Mouse (Mus musculus) lung, adult 2 months (tissue): ENCODE data around the gene Cntnap5c. TPM values are rescaled to one million over a fixed set of nuclear protein-coding genes. Genes with fewer than 3 reads are reported as not detected.
"Not testable (repeated sequence)": the region's sequence is repeated elsewhere in the genome, so short reads cannot be mapped to it uniquely, and the experiment has no call there.

Experiments used
- DNase-seq: peaks from one replicate; pipeline ENCODE4 v3.0.0; 2022
- H3K4me1 ChIP-seq: fragments of 200-500 bp; 2 replicates; pipeline ENCODE4 v1.6.1; 2011; ENCODE audit warnings: low read length; ENCODE audit not compliant: control insufficient read depth, insufficient read depth
- H3K4me3 ChIP-seq: fragments of 200-500 bp; replicated peaks from 2 replicates; pipeline ENCODE3; 2011; ENCODE audit warnings: low read depth, mild to moderate bottlenecking, control low read depth, low read length; ENCODE audit errors: extremely low read depth
- CTCF ChIP-seq: fragments of 200-500 bp; IDR thresholded peaks from 2 replicates; pipeline ENCODE4 v1.5.1; 2011; ENCODE audit warnings: mild to moderate bottlenecking, low read length, control low read depth; ENCODE audit not compliant: insufficient read depth
- POLR2A ChIP-seq: fragments of 200-500 bp; IDR thresholded peaks from 2 replicates; pipeline ENCODE4 v1.6.1; 2011; ENCODE audit warnings: low read depth, mild to moderate bottlenecking, control low read depth, low read length, borderline replicate concordance; ENCODE audit errors: extremely low read depth
- WGBS: fragments of 180-500 bp; shearing (Covaris S2); methylation state at CpG from one replicate; pipeline ENCODE4 v1.1.7; 2018; 5-methylcytosine and 5-hydroxymethylcytosine counted together
- polyA plus RNA-seq: library from polyadenylated mRNA; depleted of rRNA; stranded (reverse); fragments of >200 nt; gene quantifications from 2 replicates; pipeline ENCODE4 v1.2.3, GENCODE M21; 2012

Cntnap5c gene
- polyA plus RNA-seq, 1 experiment, result not detected

GRCm38 (mm10) chr17:57801180-57801579 is 31.8 kb downstream of the Cntnap5c start:
- DNase-seq, result no peak
- TF ChIP-seq POLR2A (no peak), CTCF (no peak)
- Histone ChIP-seq H3K4me3 (no peak overlapping the region), H3K4me1 (no peaks in the 10 kb centered on the region)
- 31% methylated on average over 1 of the region's 1 CpGs for WGBS

GRCm38 (mm10) chr17:57837090-57837971 is 68.0 kb downstream of the Cntnap5c start:
- Histone ChIP-seq H3K4me3 (no peak overlapping the region), H3K4me1 (no peaks in the 10 kb centered on the region)
- DNase-seq, result no peak
- TF ChIP-seq CTCF, result no peak
- no peak for TF ChIP-seq POLR2A

- not testable (repeated sequence) for DNase-seq
Measured at GRCm38 (mm10) chr17:57855811-57856210, 86.4 kb downstream of the Cntnap5c start.

DNA sequence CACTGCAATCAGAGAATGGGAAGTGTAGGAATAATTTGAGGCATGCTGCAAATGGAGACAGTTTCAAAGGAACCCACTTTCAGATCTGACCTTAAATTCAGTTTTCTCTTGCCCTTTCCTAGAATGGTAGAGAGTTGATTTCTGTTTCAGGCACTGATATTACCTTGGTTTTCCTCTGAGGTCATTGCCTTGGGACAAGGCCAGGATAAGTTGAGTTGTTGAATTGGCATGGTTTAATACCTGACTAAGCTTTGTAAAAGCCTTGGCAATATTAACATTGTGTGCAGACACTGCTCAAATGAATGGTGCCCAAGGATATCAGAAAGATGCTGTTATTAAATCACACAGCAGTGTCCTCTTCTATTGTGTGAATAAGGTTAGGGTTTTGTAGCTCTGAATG is 96.6 kb downstream of the Cntnap5c start:
- no peaks in the 10 kb centered on the region for H3K4me1 ChIP-seq
- TF ChIP-seq POLR2A, result no peak
- no peak for TF ChIP-seq CTCF
- no peak overlapping the region for H3K4me3 ChIP-seq
- DNase-seq, result no peak

More at GRCm38 (mm10) chr17:57855811-57856210, 86.4 kb downstream of the Cntnap5c start:
- WGBS, result no CpG with 5 or more reads among the region's 4 CpGs
- H3K4me1 ChIP-seq, H3K4me3 ChIP-seq: not testable (repeated sequence)

DNA sequence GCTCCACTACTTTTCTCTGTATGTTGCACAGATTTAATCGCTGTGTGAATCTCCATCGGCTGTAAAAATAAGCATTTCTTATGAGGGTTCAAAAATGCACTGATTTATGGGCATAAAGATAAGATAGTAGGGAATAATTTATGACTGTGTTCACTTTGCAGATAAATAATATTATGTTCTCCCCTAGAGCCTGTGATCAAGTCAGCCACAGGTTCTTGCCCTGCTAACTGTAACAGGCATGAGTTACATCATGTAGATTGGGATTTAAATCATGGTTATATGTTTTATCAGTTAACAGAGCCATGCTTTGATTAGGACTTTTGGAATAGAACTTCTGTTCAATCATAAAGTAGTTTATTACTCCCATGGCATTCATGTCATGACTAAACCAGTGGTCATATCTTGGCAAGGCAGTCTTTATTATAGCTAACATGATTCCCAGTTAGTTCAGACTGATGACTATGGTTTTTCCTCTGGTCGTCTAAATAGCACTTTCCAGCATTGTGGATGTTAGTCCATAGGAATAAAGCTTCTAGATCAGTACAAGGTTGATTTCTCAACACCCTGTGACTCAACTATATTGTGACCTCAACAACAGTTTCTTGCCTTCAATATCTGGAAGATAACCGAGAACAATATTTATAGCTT is 118.5 kb downstream of the Cntnap5c start:
- 67% methylated on average over 4 of the region's 4 CpGs for WGBS
- DNase-seq, result no peak
- no peak overlapping the region for H3K4me3 ChIP-seq
- H3K4me1 ChIP-seq, result no peaks in the 10 kb centered on the region
- no peak for TF ChIP-seq POLR2A
- TF ChIP-seq CTCF, result no peak

GRCm38 (mm10) chr17:57911770-57912293 is 142.5 kb downstream of the Cntnap5c start:
- DNase-seq, result no peak
- Histone ChIP-seq H3K4me3 (no peak overlapping the region), H3K4me1 (no peaks in the 10 kb centered on the region)
- TF ChIP-seq CTCF, result no peak
- no peak for TF ChIP-seq POLR2A

- H3K4me3 ChIP-seq, result no peak overlapping the region
- TF ChIP-seq CTCF, result no peak
- TF ChIP-seq POLR2A, result no peak
- H3K4me1 ChIP-seq, result no peaks in the 10 kb centered on the region
- DNase-seq, result no peak
- whole genome bisulfite sequencing, result 59% methylated on average over 3 of the region's 3 CpGs
Measured at GRCm38 (mm10) chr17:57984230-57984629, 214.9 kb downstream of the Cntnap5c start.

GRCm38 (mm10) chr17:57988420-57988819 is 219.1 kb downstream of the Cntnap5c start:
- DNase-seq, result no peak
- TF ChIP-seq POLR2A, result no peak
- TF ChIP-seq CTCF, result no peak
- WGBS, result 38% methylated on average over 2 of the region's 2 CpGs
- H3K4me1 ChIP-seq, result no peaks in the 10 kb centered on the region
- H3K4me3 ChIP-seq, result no peak overlapping the region

- WGBS, result 40% methylated on average over 1 of the region's 1 CpGs
- no peak overlapping the region for H3K4me3 ChIP-seq
- TF ChIP-seq CTCF, result no peak
- no peak for TF ChIP-seq POLR2A
Measured at GRCm38 (mm10) chr17:57996461-57996860, 227.1 kb downstream of the Cntnap5c start.

GRCm38 (mm10) chr17:57999080-57999479 is 229.7 kb downstream of the Cntnap5c start:
- WGBS, result 67% methylated on average over 2 of the region's 2 CpGs
- no peak for TF ChIP-seq POLR2A
- TF ChIP-seq CTCF, result no peak
- no peaks in the 10 kb centered on the region for H3K4me1 ChIP-seq
- no peak for DNase-seq
- H3K4me3 ChIP-seq, result no peak overlapping the region

More at GRCm38 (mm10) chr17:57996461-57996860, 227.1 kb downstream of the Cntnap5c start:
- H3K4me1 ChIP-seq, result no peaks in the 10 kb centered on the region
- DNase-seq, result no peak
